Mouse (Mus musculus) telencephalon, adult 2 months (tissue): ENCODE results near the gene Hivep2.

Experiments used
- DNase-seq: peaks from one replicate; pipeline ENCODE4 v3.0.0-alpha.2; 2011; ENCODE audit warnings: low read depth, low spot score

Hivep2 gene

DNA sequence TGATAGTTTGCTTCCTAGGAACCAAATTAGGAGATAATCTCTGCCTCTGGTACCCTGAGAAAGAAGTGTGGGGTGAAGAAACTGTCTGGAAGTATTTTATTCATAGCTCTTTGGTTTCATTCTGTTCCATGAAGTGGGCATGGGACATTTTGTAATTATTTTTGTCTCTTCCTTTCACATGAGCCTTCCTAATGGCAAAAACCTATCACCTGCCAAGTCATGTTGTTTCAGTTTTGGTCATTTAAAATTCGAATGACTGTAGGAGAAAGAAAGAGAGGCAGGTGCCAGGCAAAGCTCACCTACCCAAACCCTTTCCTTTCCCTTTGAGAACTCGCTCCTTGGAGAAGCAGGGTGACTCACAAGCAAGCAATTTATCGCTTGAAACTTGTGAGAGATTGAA, 53.3 kb downstream of the Hivep2 start:
- DNase-seq, result no peak

DNA sequence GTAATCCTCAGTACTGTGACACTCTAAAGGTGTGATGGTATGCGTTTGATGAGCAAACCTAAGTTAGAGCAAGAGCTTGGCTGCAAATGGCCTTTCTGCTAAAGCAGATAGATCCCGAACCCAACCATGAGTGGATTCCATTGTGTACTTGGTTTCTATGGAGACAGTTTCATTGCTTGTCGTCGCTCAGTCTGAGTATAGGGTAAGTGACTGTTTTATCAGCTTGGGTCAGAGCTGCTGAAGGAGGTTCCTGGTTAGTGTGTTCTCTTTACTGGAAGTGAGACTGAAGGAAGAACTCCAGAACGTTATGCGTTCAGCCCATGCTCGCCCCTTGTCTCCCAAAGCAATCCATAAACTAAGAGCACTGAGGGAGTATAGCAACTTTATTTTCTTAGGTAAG, 54.4 kb downstream of the Hivep2 start:
- DNase-seq, result no peak

DNA sequence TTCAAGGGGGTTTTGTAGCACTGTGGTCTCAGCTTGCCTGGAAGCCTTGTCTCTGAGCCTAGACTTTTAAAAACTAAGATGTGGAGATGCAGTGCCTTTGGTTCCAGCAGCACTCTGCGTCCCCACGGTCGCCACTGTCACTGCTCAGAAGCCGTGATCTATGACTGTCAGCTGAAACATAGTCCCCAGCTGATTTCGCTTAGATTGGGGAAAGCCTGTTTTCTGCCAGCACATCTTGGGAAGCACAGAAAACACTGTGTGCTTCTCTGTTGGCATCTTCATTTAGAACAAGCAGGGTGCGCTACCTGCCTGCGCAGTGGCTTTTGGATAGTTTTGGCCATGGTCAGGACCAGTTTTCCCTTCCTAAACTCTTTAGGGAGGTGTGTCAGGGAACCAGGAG, 59.1 kb downstream of the Hivep2 start:
- DNase-seq, result no peak

DNA sequence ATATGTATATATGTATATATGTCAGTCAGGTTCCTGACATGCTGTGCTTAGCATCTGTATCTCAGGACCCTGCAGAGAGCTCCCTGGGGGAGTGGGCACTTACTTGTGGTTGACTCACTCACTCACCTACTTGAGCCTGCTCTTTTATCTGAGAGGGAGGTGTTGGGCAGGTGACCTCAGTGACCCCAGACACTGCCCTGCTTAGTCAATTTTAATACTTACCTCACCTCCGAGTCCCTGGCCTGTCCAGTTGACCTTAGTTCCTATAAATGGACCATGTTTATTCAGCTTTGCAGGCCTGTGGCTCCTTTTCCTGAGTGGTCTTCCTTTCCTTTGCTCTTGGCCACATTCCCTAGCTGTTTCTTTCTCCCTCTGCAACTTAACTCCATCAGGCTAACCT, 61.9 kb downstream of the Hivep2 start:
- no peak for DNase-seq

DNA sequence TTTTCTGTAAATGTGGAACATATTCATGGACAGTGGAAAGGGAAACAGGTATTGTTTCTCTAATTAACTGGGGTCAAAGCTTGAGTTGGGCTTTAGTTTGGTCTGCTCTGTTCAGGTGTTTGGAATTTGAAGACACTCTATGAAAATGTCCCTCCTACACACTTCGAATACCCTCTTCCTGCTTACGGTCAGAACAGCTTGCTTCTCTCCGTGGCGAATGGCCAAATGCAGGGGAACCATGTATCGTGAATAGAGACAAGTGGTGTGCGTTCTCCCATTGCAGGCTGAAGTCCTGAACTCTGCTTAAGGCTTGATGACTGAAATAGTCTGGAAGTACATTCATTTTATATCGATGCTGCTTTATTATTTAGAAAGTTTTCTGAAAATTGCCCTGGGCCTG, 63.1 kb downstream of the Hivep2 start:
- DNase-seq, result no peak

DNA sequence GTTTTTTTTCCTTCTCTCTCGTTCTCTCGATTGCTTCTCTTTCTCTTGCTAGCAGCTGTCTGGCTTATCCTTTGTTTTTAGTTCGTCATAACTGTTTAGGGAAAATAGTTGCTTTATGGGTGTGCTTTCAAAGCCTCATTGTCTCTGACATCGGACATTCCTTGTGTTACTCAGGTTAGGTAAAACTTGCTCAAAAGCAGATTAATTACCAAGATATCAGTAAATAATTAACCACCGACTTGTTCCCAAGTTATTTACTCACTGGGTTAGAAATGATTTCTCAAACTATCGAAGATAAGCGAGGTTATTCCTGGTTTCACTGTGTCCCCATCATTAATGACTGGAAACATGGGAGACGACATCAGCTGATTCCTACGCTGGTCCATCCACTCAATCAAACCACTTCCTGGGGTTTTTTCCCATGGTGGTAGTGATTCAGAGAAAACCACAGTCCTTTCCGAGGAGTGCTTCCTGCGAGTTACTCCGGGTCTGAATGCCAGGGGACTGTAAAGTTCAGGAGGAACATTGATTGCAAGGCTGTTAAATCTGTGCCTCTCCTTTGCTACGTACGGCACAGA, 64.7 kb downstream of the Hivep2 start:
- DNase-seq, result no peak

DNA sequence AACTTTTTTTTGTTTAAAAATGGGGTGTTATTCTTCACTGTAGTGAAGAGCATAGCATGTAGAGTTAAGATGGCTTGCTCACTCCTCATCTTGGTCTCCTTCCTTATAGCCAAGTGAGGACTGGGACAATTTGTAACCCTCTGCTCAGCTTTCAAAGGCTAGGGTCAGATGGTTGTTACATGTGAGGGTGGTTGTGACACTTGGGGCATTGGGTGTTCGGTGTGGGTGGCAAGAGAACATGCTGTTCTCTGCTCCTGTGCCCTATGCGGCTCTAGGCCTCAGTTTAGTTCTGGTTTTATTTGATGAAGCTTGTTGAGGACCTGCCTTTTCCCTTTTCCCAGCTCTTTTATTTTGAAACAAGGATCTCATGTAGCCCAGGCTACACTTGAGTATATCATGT, 66.7 kb downstream of the Hivep2 start:
- no peak for DNase-seq

DNA sequence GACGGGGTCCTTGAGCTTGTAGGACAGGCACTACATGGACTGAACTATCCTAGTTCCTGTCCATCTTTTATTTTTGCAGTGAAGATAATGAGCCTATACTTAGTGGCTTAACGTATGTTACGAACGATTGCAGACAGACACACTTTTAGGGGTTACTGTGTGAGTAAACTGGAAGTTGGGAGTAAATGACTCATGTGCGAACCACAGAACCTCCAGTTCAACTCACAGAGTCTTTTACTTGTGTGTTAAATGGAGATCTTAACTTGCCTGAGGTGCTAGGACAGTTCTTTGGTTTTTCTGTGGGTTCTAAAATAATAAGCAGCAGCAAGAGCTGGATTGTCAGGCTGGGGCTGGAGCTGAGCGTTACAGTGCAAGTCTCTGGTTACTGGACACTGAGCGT, 68.2 kb downstream of the Hivep2 start:
- no peak for DNase-seq

DNA sequence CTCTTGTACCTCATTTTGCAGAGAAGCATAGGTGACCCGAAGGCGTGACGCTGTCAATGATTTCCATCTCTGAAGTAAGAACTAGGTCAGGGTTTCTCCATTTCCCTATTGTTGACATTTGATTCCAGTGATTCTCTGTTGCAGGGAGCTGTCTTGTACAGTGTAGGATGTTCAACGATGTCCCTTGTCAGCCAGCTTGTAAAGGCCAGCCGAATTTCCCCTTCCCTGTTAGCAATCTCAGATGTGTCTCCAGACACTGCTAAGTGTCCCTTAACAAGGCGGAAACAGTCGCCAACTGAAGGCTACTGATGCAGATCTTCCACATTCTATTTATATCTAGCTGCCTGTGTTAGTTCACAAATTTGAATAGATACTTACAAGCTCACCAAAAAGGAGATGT, 68.9 kb downstream of the Hivep2 start:
- DNase-seq, result no peak

DNA sequence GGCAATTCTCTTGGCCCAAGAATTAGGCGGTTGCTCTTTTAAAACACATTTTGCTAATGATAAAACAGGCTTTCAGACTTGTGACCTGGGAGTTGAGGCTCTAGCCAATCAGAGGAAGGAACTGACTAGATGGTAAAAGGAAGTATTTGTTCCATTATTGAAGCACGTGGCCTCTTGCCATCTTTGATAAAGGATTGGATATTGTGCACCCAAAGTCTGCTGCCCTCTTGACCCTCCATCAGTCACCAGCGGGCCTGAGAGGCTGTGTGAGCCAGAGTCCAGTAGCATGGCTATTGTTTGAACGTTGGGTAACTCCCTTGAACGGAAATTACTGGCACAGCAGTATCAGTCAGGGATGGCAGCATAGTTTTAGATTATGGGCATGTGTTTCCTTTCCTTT, 69.7 kb downstream of the Hivep2 start:
- DNase-seq, result no peak

DNA sequence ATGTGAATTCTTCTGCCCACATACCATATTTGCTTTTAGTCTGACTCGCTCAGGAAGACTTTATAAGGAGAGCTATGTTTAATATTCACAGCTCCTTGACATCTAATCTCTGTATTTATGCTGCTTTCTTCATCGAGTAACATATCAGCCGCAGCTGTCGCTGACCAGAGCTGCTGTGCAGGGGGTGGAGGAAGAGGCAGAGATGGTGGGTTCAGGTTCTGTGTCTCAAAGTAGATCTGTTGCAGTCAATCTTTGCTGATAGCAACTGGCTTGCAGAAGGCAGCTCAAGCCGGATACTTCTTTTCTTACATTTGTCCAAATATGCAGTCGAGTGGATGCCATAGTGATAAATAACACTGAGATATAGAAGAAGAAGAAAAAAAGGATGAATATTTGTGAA, 70.6 kb downstream of the Hivep2 start:
- no peak for DNase-seq

DNA sequence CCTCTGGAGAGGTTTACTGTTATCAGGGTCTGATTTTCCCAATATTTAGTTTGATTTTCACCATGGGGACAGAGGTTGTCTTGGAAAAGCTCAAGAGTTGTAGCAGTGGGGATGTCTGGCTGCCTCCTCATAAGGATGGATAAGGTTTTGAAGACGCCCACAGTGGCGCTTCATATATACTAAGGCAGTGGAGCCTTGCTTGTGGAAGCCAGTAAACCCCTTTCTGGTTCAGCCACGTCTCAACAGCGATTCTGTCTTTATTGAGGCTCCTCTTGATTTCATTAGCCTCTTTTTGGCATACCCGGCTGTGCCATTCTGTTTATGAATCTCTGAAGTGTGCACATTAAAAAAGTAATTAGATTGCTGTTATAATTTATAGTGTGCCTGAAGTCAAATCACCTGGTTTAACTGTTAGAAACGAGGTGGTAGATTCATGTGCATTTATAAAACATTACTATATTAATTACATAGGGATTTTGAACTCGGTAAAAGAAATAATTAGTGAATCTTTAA, 72.2 kb downstream of the Hivep2 start:
- DNase-seq, result no peak

DNA sequence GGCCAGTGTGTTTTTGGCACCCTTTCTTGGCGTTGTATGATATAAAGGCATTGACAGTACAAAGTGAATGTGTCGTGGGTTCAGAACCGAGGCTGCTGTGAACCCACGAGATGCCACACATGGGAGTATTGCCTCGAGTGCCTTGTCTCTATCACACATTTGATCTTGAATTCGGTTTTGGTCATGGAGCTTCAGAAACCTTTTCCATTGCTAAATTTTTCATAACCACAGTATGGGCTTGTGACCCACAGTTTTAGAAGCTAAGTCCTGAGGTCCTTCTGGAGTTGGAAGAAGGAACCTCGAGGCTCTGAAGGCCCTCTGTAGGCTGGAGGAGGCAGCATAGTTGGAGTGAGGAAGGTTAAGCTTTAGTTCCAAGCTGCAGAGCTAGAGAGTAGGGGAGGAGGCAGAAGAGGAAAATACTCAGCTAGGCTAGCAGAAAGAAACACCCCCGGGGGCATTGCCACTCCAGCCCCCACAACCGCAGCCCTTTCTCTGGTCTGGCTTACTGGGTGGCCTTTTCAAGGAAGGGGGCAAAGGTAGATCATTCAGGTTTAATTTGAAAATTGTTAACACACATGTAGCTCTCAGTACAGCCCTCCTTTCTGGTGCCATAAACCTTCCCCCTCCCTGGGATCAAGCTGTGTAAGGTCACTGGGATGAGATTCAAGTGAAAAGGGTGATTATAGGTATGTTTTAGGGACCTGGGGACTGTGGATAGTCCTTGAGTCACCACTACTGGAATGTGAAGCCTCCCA, 75.0 kb downstream of the Hivep2 start:
- DNase-seq, result no peak

DNA sequence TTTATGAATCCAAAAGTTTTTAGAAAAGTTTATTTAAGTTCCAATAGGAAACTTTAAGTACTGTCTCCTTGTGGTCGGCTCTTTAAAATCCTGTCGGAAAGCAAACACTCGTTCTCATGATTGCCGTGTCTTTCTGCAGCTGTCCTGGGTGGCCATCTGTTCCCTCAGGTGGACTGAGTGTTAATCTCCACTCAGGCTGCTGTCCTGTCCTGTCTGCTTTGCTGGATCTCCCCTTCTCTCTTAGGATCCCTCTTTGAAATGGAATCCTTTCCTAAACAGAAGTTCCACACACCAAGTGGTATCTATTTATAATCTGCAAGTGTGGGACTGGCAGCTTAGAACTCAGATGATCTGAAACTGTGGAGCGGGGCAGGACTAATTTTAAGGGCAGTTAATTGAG, 75.7 kb downstream of the Hivep2 start:
- DNase-seq, result no peak

DNA sequence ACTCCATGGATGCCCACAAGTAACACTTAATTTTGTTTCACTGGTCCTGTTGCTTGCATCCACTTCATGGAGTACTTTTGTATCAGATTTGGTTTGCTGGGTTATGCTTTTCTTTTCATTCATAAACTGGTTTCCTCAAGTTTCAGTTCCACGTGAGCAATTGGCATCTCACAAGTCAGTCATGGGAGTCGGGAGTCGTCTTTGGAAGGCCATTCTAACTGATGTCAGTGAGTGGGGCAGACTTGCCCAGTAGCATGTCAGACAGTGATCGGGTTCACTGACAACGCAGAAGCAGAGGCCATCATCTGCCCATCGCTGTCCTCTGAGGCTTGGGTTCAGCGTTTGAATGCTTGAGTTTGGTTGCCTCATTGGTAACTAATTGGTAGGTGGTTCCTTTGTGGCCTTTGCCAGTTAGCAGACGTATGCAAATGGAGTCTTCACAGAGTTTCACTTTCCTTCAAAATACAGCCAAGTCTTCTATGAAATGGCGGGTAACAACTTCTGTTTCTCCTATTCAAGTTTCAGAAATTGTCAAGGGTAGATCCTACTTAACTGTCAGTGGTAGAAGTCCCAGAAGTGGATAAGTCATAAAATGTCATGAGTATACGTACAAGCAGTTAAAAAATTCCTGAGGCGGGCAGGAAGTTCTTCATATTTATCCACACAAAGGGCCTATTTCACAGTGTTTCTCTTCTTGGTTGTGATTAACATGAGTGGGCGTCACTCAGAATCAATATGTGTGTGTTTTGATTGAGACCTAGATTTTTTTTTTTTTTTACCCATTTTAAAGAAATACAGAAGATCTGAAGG, 76.9 kb downstream of the Hivep2 start:
- no peak for DNase-seq

DNA sequence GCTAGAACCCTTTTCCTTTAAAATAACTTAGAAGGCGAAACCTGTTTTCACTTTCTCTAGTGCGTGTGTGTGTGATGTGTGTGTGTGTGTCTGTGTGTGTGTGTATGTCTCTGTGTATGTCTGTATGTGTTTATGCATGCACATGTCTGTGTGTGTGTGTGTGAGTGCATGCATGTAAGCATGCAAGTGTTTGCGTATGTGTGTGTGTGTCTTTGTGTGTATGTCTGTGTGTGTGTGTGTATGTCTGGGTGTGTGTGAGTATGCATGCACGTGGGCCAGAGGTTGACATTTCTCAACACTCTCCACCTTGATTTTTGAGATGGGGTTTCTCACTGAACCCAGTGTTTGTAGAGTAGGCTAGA, 77.5 kb downstream of the Hivep2 start:
- no peak for DNase-seq

DNA sequence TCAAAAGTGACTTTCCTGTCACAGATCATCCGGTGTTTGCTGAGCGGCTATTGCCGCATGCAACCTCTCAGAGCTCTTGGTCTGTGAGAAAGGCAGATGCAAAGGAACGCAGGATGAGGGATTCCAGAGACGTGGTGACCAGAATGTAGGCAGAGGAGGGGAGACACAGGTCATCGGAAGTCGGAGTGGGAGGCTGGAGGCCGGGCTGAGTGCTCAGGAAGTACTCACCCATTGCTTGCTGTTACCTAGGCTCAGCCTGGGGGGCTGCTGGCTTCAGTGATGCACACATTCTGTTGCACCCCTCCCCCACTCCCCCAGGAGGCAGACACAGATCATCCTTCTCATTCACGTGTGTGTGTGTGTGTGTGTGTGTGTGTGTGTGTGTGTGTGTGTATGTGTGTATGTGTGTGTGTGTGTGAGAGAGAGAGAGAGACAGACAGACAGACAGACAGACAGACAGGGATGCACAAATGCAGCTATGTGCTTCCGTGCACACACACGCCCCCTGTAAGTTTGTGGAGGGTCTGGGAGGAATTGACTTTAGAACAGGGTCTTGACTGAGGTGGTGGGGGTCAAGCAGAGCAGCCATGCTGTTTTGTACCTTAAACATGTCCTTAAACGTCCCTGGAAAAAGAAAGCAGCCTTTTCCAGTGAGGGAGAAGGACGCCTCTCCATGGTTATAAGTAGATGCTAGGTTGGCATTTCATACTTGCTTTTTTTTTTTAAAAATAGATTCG, 78.3 kb downstream of the Hivep2 start:
- DNase-seq, result no peak

DNA sequence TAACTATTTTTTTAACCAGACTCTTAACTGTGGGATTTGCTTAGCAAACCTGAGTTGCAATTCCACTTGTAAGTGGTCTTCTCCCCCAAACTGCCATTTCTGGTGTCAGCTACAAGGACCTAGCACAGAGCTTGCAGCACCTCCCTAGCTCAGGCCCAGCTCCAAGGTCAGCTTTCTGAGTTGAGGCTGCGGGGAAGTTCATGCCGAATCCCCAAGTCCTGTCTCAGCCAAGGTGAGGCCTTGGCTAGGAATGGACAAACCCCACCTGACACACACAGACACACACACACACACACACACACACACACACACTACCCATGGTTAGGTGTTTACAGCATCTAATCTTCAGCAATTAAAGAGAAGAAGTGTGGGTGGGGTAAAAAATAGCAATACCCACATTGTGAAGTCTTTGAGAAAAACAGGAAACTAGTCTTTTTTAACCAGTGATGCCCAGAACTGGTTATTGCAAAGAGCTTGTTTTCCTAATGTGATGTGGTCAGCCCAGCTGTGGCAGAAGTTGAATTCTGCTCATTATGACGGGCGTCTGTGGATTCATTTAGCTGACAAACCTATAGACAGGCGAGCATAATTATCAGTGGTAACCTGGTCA, 79.0 kb downstream of the Hivep2 start:
- no peak for DNase-seq

DNA sequence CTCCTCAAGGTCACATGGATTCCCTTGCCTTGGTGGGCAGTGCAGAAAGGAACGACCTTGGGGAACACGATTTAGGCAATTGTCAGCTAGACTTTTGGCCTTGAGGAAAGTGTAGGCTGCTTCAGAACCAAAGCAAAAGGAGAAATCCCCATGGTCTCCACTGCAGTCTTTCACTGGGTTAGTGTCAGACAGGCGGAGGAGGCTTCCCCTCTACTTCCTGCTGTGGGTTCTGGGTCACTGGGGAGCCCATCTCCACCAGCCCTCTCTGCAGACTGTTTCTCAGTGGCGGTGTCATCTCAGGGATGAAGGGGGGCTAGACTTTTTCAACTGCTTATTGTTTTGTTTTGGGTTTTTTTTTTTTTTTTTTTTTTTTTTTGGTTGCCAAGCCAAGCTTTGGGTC, 79.9 kb downstream of the Hivep2 start:
- no peak for DNase-seq

DNA sequence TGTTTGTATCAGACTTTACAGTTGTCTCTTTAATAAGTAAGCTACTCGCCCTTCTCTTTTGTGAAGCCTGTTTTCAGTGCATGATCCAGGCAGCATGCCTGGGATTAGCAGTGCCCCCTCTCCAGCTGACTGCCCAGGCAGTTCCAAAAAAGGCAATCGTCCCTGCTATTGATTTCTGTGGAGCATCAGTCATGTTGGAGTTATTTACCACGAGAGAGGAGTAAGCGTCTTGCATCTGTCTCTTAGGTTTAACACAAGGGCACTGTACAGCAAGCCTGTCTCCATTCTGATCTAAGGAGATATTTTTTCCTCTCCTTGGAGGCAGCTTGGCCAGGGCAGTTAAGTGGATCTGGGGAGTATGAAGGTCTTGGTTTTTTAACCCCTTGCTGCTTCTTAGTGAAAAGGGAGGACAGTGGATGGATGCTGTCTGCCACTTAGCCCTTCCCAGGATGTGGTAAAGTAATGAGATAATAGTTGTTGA, 80.3 kb downstream of the Hivep2 start:
- DNase-seq, result no peak

DNA sequence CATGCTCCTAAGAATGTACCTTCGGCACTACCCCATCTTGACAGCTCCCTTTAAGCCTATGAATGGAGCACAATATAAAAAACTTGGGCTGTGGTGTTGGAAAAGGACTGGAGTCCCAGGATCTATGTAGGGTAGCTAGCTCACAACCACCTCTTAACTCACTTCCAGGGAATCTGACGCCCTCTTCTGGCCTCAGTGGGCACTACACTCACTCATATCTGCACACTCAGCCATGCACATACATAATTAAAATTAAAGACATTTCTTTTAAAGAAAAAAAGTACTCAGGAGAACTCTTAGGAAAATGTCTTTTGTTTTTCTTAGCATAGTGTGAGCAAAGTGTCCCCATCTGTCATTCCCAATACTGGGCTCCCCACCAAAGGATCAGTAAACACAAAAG, 81.1 kb downstream of the Hivep2 start:
- no peak for DNase-seq

DNA sequence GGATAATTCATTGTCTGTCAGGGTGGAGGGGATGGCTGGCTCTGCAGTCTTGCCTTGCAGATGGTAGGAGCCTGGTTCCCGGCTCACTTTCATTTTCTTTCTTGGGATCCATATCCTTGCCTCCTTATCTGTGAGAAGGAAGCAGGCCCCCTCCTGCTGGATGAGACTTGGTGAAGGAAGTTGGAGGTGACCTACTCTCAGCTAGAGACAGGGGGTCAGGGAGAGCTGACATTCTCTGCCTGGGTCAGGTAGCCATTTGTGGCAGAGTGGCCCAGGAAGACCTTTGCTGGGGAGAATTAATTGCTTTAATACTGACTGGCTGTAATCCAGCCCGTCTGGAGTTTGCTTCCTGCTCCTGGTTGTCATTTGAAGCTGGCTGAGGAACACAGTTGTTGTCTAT, 81.8 kb downstream of the Hivep2 start:
- DNase-seq, result no peak
